9 mouse cellular contexts compared by ENCODE assay signal in genomic region chr11:54698636-54699035, GRCm38 (mm10).
"Had no signal": no experiment of that assay in that cellular context is flagged by ENCODE, and none has a peak within 500 bp of the region (broad histone marks: within the 10 kb centered on the region; RNA-seq: fewer than 3 reads in every experiment).

No protein-coding gene starts in this region.

- DNase-seq: liver, embryonic 13.5 days; liver, postnatal 0 days; lung, adult 2 months; lung, postnatal 14 days; lung, postnatal 36 days; right cerebral cortex, postnatal 14 days; thymus, adult 18-20 months; thymus, postnatal 25 days; thymus, postnatal 4 days had no signal
